Mouse (Mus musculus) heart, embryonic 13.5 days (tissue): Measurements from ENCODE around the gene Mex3d. TPM values are rescaled to one million over a fixed set of nuclear protein-coding genes. Genes with fewer than 3 reads are reported as not detected.

ENCODE experiments used
- ATAC-seq: fragments of 200-750 bp; cut with Nextera tagmentation; 2 replicates; pipeline ENCODE4 v1.8.0; 2017; ENCODE audit warnings: moderate TSS enrichment; ENCODE audit not compliant: insufficient number of reproducible peaks, low FRiP score, low TSS enrichment; ENCODE audit errors: extremely low read depth
- H3K27ac ChIP-seq: fragments of 300-500 bp; sonication (generic); replicated peaks from 2 replicates; pipeline ENCODE4 v1.5.1; 2015; ENCODE audit warnings: moderate library complexity, mild to moderate bottlenecking, inconsistent platforms
- H3K27me3 ChIP-seq: fragments of 300-500 bp; sonication (generic); replicated peaks from 2 replicates; pipeline ENCODE4 v1.6.1; 2015; ENCODE audit warnings: mild to moderate bottlenecking, inconsistent platforms
- H3K36me3 ChIP-seq: fragments of 300-500 bp; sonication (generic); 2 replicates; pipeline ENCODE4 v1.6.1; 2015; ENCODE audit warnings: mild to moderate bottlenecking, inconsistent platforms
- H3K4me1 ChIP-seq: fragments of 300-500 bp; sonication (generic); 2 replicates; pipeline ENCODE4 v1.6.1; 2015; ENCODE audit warnings: inconsistent platforms
- H3K4me2 ChIP-seq: fragments of 300-500 bp; sonication (generic); 2 replicates; pipeline ENCODE4 v1.6.1; 2015; ENCODE audit warnings: inconsistent platforms, mild to moderate bottlenecking, moderate library complexity
- H3K4me3 ChIP-seq: fragments of 300-500 bp; sonication (generic); 2 replicates; pipeline ENCODE4 v1.5.1; 2015; ENCODE audit warnings: moderate library complexity, mild to moderate bottlenecking, inconsistent platforms
- H3K9ac ChIP-seq: fragments of 300-500 bp; sonication (generic); 2 replicates; pipeline ENCODE4 v1.6.1; 2015; ENCODE audit warnings: inconsistent platforms, mild to moderate bottlenecking, moderate library complexity
- H3K9me3 ChIP-seq: fragments of 300-500 bp; sonication (generic); 2 replicates; pipeline ENCODE4 v1.6.1; 2016; ENCODE audit warnings: inconsistent platforms
- whole genome bisulfite sequencing: fragments of 180-500 bp; shearing (Covaris S2); methylation state at CpG from one replicate; pipeline ENCODE4 v1.1.7; 2015; ENCODE audit warnings: mixed read lengths; 5-methylcytosine and 5-hydroxymethylcytosine counted together
- polyA plus RNA-seq: library from polyadenylated mRNA; unstranded; fragments of >200 nt; fragmentation: Nextera tagmentation; extraction: Ambion mirVana; gene quantifications from 2 replicates; pipeline ENCODE4 v1.2.1, GENCODE M21; 2015

Gene Mex3d
- polyA plus RNA-seq, 1 experiment from 2014 or later = 4.5 TPM

DNA sequence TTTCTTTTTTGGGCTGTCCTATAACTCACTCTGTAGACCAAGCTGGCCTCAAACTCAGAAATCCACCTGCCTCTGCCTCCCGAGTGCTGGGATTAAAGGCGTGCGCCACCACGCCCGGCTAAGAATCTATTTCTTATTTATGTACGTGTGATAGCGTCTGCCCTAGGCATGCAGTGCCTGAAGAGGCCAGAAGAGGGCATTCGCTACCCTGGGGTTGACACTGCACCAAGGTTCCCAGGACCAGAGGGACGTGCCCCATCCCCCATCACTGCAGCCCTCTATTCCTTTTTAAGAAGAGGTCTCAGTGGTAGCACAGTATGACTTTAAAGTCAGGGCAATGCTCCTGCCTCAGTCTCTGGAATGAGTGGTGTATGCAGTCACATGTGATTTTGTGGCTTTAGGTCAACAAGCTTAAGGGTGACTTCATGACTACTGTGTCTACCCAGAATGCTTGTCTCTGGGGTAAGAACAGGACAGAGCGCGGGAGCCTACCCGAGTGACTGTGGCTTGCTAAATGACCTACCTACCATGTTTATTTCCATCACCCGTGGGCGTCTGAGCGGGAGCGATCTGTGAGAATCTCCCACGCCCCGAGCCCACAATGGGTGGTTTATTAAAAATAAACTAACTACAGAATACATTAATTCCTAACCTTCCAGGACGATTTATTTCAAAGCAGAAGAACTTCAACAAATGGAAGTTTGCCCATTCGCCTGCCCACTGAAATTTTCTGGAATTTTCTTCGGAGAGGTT is 17.3 kb downstream of the Mex3d start:
- no peak overlapping the region for H3K9ac ChIP-seq
- no peaks in the 10 kb centered on the region for H3K9me3 ChIP-seq
- no peak overlapping the region for H3K4me2 ChIP-seq
- peaks cover 5% of the 10 kb centered on the region; the same call in 1 of the 2 replicates for H3K4me1 ChIP-seq
- WGBS = 73% methylated on average over 21 of the region's 21 CpGs
- no peak for ATAC-seq
- no peak overlapping the region for H3K27ac ChIP-seq
- H3K4me3 ChIP-seq = no peak overlapping the region
- H3K36me3 ChIP-seq = no peaks in the 10 kb centered on the region
- peaks cover 49% of the 10 kb centered on the region for H3K27me3 ChIP-seq

DNA sequence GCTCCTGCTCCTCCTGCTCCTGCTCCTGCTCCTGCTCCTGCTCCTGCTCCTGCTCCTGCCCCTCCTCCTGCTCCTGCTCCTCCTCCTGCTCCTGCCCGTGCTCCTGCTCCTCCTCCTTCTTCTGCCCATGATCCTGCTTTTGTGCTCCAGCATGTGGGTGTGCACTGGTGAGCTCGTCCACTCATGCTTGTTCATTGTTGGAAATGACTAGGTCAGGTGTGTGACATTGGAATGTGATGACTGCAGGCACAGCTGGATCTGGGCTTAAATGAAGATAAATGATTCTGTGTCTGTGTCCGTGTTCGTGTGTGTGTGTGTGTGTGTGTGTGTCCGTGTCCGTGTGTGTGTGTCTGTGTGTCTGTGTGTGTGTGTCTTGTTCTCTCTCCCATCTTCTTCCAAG is 19.1 kb downstream of the Mex3d start:
- H3K36me3 ChIP-seq = no peaks in the 10 kb centered on the region
- H3K9me3 ChIP-seq = no peaks in the 10 kb centered on the region
- peaks cover 5% of the 10 kb centered on the region; the same call in 1 of the 2 replicates for H3K4me1 ChIP-seq
- no peak overlapping the region for H3K27ac ChIP-seq
- 83% methylated on average over 6 of the region's 6 CpGs for WGBS
- peaks cover 66% of the 10 kb centered on the region for H3K27me3 ChIP-seq
- ATAC-seq = no peak
- H3K9ac ChIP-seq = no peak overlapping the region
- no peak overlapping the region for H3K4me2 ChIP-seq
- no peak overlapping the region for H3K4me3 ChIP-seq

DNA sequence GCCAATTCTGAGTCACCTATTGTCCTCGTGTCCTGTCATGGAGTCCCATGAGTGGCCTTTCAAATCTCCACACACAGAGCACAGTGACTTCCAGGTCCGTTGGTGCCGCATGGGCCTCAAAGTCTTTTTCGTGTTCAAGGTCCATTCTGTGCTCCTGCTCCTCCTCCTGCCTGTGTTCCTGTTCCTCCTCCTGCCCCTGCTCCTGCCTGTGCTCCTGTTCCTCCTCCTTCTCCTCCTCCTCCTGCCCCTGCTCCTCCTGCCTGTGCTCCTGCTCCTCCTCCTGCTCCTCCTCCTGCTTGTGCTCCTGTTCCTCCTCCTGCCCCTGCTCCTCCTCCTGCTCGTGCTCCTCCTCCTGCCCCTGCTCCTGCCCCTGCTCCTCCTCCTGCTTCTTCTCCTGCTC is 19.5 kb downstream of the Mex3d start:
- peaks cover 5% of the 10 kb centered on the region; the same call in 1 of the 2 replicates for H3K4me1 ChIP-seq
- H3K4me2 ChIP-seq = no peak overlapping the region
- H3K36me3 ChIP-seq = no peaks in the 10 kb centered on the region
- ATAC-seq = no peak
- peaks cover 65% of the 10 kb centered on the region for H3K27me3 ChIP-seq
- 58% methylated on average over 5 of the region's 5 CpGs for WGBS
- H3K9me3 ChIP-seq = no peaks in the 10 kb centered on the region
- no peak overlapping the region for H3K27ac ChIP-seq
- H3K9ac ChIP-seq = no peak overlapping the region
- H3K4me3 ChIP-seq = no peak overlapping the region

DNA sequence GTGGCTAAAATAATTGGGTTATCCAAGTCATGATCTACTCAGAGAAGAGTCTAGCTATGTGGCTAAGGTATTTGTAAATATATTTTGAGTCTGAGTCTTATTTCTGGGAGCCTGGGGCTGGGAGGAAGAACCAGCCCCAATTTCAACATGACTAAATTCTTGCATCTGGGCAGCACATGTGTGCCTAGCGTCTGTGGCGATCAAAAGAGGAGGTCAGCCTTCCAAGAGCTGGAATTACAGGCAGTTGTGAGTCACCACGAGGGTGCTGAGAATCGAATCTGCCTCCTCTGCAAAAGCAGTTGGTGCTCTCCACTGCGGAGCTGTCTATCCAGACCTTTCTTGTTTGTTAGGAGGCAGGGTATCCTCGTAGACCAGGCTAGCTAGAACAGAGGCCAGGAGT is 21.7 kb downstream of the Mex3d start:
- no peak overlapping the region for H3K4me3 ChIP-seq
- no peak overlapping the region for H3K4me2 ChIP-seq
- ATAC-seq = no peak
- no peaks in the 10 kb centered on the region for H3K36me3 ChIP-seq
- no peak overlapping the region for H3K27ac ChIP-seq
- H3K9ac ChIP-seq = no peak overlapping the region
- no peaks in the 10 kb centered on the region for H3K9me3 ChIP-seq
- 56% methylated on average over 6 of the region's 6 CpGs for WGBS
- H3K27me3 ChIP-seq = peaks cover 68% of the 10 kb centered on the region
- no peaks in the 10 kb centered on the region for H3K4me1 ChIP-seq

DNA sequence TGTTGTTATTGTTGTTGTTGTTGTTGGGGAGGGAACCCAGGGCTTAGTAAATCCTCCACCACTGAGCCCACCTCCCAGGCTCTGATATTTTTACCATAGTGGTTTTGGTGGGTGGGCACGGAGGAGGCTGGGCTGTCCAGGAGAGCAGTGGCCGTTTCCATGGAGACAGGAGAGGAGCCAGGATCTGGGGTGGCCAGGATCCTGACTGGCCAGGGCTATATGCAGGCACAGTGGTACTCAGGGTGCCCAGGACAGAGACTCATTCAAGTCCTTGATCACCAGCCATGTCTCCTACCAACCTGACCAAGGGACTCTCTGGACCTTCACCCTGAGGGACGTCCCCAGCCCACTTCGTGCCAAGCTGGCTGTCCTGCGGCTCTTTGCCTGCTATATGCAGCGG is 23.7 kb downstream of the Mex3d start:
- H3K36me3 ChIP-seq = no peaks in the 10 kb centered on the region
- no peak for ATAC-seq
- WGBS = 50% methylated on average over 6 of the region's 6 CpGs
- H3K9me3 ChIP-seq = no peaks in the 10 kb centered on the region
- no peak overlapping the region for H3K9ac ChIP-seq
- H3K4me3 ChIP-seq = no peak overlapping the region
- no peak overlapping the region for H3K4me2 ChIP-seq
- peaks cover 80% of the 10 kb centered on the region for H3K27me3 ChIP-seq
- no peak overlapping the region for H3K27ac ChIP-seq
- no peaks in the 10 kb centered on the region for H3K4me1 ChIP-seq

DNA sequence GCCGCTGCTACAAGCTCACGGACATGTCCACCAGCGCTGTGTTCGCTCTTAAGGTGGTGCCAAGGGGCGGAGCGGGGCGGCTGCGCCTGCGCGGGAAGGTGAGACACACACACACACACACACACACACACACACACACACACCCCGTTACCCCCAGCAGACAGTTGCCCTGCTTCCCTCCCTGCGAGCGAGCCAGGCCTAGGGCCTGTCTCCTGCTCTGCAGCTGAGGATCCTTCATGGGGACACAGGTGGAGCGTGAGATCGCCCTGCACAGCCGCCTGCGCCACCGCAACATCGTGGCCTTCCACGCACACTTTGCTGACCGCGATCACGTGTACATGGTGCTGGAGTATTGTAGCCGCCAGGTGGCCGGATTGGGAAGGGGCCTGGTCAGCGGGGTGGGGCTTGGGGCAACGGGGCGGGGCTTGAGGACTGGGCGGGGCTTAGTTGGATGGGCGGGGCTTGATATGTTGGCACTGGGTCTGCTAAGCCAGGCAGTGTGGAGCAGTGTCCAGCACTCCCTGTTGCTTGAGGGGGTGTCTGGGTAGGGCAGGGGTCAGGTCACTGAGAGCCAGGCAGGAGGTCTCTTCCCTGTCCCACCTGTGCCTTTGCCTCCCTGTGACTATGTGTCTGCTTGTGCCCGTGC is 29.3 kb downstream of the Mex3d start:
- Histone ChIP-seq H3K27me3 (peaks cover 89% of the 10 kb centered on the region), H3K4me1 (peaks cover 12% of the 10 kb centered on the region), H3K9me3 (no peaks in the 10 kb centered on the region), H3K9ac (peak overlapping the region; percentile 37; the same call in 1 of the 2 replicates), H3K4me3 (peak overlapping the region; percentile 31), H3K4me2 (peak overlapping the region; percentile 56), H3K36me3 (no peaks in the 10 kb centered on the region), H3K27ac (no peak overlapping the region)
- ATAC-seq = peak; percentile 12; the same call in 1 of the 2 replicates
- WGBS = 7% methylated on average over 31 of the region's 31 CpGs

DNA sequence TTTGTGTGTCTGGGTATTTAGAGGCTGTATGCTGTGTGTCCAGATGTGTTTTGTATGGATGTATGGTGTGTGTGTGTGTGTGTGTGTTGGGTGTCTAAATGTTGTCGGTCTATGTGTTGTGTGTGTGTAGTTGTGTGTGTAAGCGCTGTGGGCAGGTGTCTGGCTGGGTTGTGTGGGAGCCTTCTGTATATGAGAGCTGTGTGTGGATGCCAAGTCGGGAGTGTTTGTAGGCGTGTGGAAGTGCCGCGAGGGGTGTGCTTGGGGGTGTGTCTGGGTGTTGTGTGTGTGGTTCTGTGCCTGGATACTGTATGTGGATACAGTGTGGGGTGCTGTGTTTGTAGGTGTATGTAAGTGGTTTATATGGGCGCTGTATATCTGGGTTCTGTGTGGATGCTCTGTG is 30.1 kb downstream of the Mex3d start:
- no peak overlapping the region for H3K4me2 ChIP-seq
- no peak overlapping the region for H3K27ac ChIP-seq
- WGBS = 40% methylated on average over 7 of the region's 7 CpGs
- peak overlapping the region; percentile 31; the same call in 1 of the 2 replicates for H3K4me3 ChIP-seq
- no peak for ATAC-seq
- no peak overlapping the region; the same call in 1 of the 2 replicates for H3K9ac ChIP-seq
- no peaks in the 10 kb centered on the region for H3K9me3 ChIP-seq
- no peaks in the 10 kb centered on the region for H3K36me3 ChIP-seq
- peaks cover 91% of the 10 kb centered on the region for H3K27me3 ChIP-seq
- peaks cover 19% of the 10 kb centered on the region for H3K4me1 ChIP-seq

DNA sequence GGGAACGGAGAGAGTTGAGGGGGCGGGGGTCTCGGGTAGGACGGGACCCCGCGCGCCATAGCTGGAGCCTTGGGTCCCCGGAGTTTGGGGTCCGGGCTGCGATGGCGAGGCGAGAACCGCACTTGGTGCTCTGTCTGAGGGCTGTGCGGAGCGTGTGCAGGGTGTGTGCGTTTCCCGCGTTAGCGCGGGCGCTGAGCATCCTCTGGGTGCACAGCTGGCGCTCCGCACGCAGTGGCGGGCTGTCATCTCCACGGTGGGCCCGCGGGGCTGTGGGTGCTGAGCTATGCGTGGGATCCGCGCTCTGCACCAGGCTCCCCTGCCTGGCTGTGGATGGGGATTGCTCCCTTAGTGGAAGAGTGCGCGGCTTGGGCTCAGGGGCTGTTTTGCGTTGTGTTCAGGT is 30.7 kb downstream of the Mex3d start:
- Histone ChIP-seq H3K36me3 (no peaks in the 10 kb centered on the region), H3K9me3 (no peaks in the 10 kb centered on the region), H3K4me1 (peaks cover 19% of the 10 kb centered on the region), H3K27ac (no peak overlapping the region), H3K4me3 (peak overlapping the region; percentile 41), H3K27me3 (peaks cover 97% of the 10 kb centered on the region), H3K9ac (peak overlapping the region; percentile 66; the same call in 1 of the 2 replicates), H3K4me2 (peak overlapping the region; percentile 57)
- 2% methylated on average over 34 of the region's 34 CpGs for WGBS
- no peak for ATAC-seq

DNA sequence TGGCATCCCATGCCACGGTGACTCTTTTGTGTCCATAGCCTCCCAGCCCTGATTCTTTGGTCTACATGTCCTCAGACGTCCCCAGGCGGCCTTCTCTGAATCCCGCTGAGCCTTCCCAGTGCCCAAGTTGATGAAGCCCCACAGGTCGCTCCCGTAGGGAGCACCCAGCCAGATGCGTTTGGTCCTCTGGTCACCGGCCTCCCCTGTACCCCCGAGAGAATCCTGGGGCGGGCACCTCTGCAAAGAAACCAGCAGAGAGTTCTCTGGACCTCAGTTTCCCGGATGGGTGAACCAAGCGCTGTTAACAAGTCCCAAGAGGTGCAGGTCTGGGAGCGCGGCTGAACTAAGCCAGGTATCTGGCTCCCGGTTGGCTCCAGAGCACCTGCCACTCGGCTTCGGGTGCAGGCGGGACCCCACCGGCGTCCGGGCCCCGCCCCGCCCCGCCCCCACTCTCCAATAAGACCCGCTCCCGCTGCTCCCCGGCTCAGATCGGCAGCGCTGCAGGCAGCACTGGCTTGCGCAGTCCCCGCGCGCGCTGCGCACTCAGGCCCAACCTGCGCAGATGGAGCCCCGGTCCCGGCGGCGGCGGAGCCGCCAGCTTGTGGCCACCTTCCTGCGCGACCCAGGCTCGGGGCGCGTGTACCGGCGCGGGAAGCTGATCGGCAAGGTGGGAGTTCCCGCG is 31.3 kb downstream of the Mex3d start, which contains the start of gene Plk5:
Plk5 (plus strand) TSS at position 459 of the 682 bp plus-strand sequence.
- peak within 1 kb of the TSS; percentile 66; the same call in 1 of the 2 replicates for H3K9ac ChIP-seq
- no peak for ATAC-seq
- H3K9me3 ChIP-seq = no peaks in the 10 kb centered on the region
- no peaks in the 10 kb centered on the region for H3K36me3 ChIP-seq
- no peak within 1 kb of the TSS for H3K27ac ChIP-seq
- 2% methylated on average over 53 of the region's 53 CpGs for WGBS
- H3K4me1 ChIP-seq = peaks cover 19% of the 10 kb centered on the region
- peak within 1 kb of the TSS; percentile 41 for H3K4me3 ChIP-seq
- H3K4me2 ChIP-seq = peak within 1 kb of the TSS; percentile 57
- peaks cover 100% of the 10 kb centered on the region for H3K27me3 ChIP-seq

DNA sequence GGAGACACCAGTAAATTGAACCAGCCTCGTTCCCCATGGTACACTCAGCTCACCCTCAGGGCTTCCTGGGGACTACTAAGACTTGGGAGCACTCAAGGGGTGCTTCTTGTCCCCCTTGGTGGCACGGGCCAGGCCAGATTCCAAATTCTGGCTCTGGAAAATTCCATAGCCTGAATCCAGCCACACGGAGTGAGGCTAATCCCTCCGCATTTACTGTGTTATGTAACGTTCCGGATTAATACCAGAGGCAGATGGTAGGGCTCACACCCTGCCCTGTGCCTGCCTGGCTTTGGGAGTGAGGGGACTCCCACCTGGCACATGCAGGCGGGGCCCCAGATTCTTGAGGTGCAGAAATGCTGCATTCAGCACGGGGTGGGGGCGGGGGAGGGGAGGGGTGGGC is 32.0 kb downstream of the Mex3d start:
- H3K27ac ChIP-seq = no peak overlapping the region
- 13% methylated on average over 9 of the region's 9 CpGs for WGBS
- H3K27me3 ChIP-seq = peaks cover 100% of the 10 kb centered on the region
- H3K36me3 ChIP-seq = no peaks in the 10 kb centered on the region
- no peak overlapping the region for H3K9ac ChIP-seq
- peaks cover 19% of the 10 kb centered on the region for H3K4me1 ChIP-seq
- H3K9me3 ChIP-seq = no peaks in the 10 kb centered on the region
- H3K4me2 ChIP-seq = no peak overlapping the region
- ATAC-seq = no peak
- H3K4me3 ChIP-seq = peak overlapping the region; percentile 41; the same call in 1 of the 2 replicates

DNA sequence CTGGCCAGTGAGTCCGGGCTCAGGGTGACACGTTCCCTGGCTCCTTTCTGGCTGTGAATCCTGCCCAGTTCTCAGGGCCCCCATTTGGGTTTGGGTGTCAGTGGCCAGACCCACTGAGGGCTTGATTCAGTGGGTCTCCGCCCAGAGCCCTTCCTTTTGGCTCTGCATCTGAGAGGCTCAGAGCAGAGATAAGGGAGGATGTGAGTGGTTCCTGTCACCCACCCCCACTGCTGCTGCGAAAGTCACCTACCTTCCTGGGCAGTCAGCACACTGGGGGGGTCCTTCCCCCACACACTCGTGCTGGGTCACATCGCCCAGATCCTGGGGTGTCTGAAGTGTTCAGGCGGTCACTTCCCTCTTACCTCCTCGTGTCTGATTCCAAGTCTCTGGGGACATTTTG is 34.7 kb downstream of the Mex3d start:
- no peak for ATAC-seq
- 36% methylated on average over 8 of the region's 8 CpGs for WGBS
- H3K27ac ChIP-seq = no peak overlapping the region
- no peak overlapping the region for H3K4me2 ChIP-seq
- peaks cover 97% of the 10 kb centered on the region for H3K27me3 ChIP-seq
- no peaks in the 10 kb centered on the region for H3K36me3 ChIP-seq
- H3K9me3 ChIP-seq = no peaks in the 10 kb centered on the region
- H3K4me1 ChIP-seq = peaks cover 39% of the 10 kb centered on the region
- H3K9ac ChIP-seq = peak overlapping the region; percentile 47; the same call in 1 of the 2 replicates
- H3K4me3 ChIP-seq = no peak overlapping the region
